Mouse (Mus musculus) monocyte, adult 59 days (primary cell): ENCODE results near the gene Mia2. TPM values are rescaled to one million over a fixed set of nuclear protein-coding genes. Genes with fewer than 3 reads are reported as not detected.

Experiments
- total RNA-seq, 2 experiments: library from RNA; stranded (reverse); gene quantifications; one replicate each; pipeline ENCODE4 v1.2.4; 2023

Gene Mia2
- total RNA-seq = 100 to 1,000 TPM; 254 to 256 TPM

GRCm38 (mm10) chr12:59095104-59096025 is at the start of gene Mia2:
Gene Mia2, plus strand, starts transcription at chr12:59095799.

GRCm38 (mm10) chr12:59060993-59061595 is 34.5 kb upstream of the Mia2 start, which contains the start of gene Trappc6b:
Gene Trappc6b, minus strand, starts transcription at chr12:59061472.

GRCm38 (mm10) chr12:59066448-59067077 is 29.0 kb upstream of the Mia2 start, which contains the start of gene Pnn:
Gene Pnn, plus strand, starts transcription at chr12:59066884.

GRCm38 (mm10) chr12:59219325-59220225 is 124.0 kb downstream of the Mia2 start, which contains the start of gene Fbxo33:
Gene Fbxo33, minus strand, starts transcription at chr12:59219725.

Other genes with a start within 250 kb of the Mia2 start
- gene Sec23a, start 83.8 kb upstream of the Mia2 start, total RNA-seq = 10 to 100 TPM; 22.8 to 24.9 TPM
- 10 to 100 TPM in 1 of 2 experiments, 1 to 10 TPM in 1; 7.4 to 10.5 TPM for gene Gemin2, start 82.4 kb upstream of the Mia2 start, total RNA-seq
- 10 to 100 TPM; 55.4 to 57.5 TPM for gene Trappc6b, start 34.3 kb upstream of the Mia2 start, total RNA-seq
- gene Pnn, start 28.9 kb upstream of the Mia2 start, total RNA-seq = 10 to 100 TPM; 43.3 to 58.6 TPM
- 10 to 100 TPM; 33.8 to 37.7 TPM for gene Fbxo33, start 123.9 kb downstream of the Mia2 start, total RNA-seq